8 mouse cellular contexts compared by ENCODE assay signal in genomic region chr7:24587330-24588105, GRCm38 (mm10). TPM values are rescaled to one million over a fixed set of nuclear protein-coding genes. Genes with fewer than 3 reads are reported as not detected.
DNase-seq lines count a peak whose midpoint lies in the region; ATAC-seq and TF ChIP-seq lines count a peak whose summit lies in the region.

TSS of gene Ethe1 (plus strand) at chr7:24587543.
TSS of gene Zfp575 (minus strand) at chr7:24587641.

- H3K9me3 ChIP-seq in embryonic facial prominence, embryonic 12.5 days: 0 out of 2 replicates have a peak, but pooled peaks cover 4% of the 10 kb centered on the region
- H3K9me3 ChIP-seq in heart, embryonic 13.5 days: no peaks in the 10 kb centered on the region
- no peaks in the 10 kb centered on the region for H3K9me3 ChIP-seq in liver, postnatal 0 days (ENCODE audit: low read length)

- 19% methylated on average over 30 of the region's 30 CpGs for WGBS in spleen, adult 2 months
- WGBS in embryonic facial prominence, embryonic 12.5 days: 8% methylated on average over 30 of the region's 30 CpGs
- 6% methylated on average over 30 of the region's 30 CpGs for WGBS in heart, embryonic 13.5 days
- 10% methylated on average over 30 of the region's 30 CpGs for WGBS in liver, postnatal 0 days (ENCODE audit: insufficient replicate concordance)

- no peak for TF ChIP-seq CTCF in spleen, adult 2 months (IDR thresholded peaks at IDR 0.05; ENCODE audit: extremely low read depth, insufficient read depth, insufficient read length, insufficient replicate concordance)
- TF ChIP-seq CTCF in liver, postnatal 0 days (IDR thresholded peaks at IDR 0.05; ENCODE audit: low read depth): no peak

- no peak for DNase-seq in spleen, adult 2 months (ENCODE audit: low read depth in 1 of 2, low spot score in 2 of 2)
- no peak for DNase-seq in spleen, adult 18-20 months
- DNase-seq in layer of hippocampus, adult 8-10 months (ENCODE audit: low spot score in 2 of 2): peak; percentile 57 to 74
- DNase-seq in liver, postnatal 0 days: peak; percentile 42
- DNase-seq in right cerebral cortex, adult 2 months (ENCODE audit: low spot score in 2 of 2): peak; percentile 83 to 87
- DNase-seq in spleen, postnatal 36 days (ENCODE audit: low spot score in 2 of 2): no peak

- peaks cover 6% of the 10 kb centered on the region for H3K4me1 ChIP-seq in spleen, adult 2 months (ENCODE audit: control insufficient read depth, insufficient read depth, insufficient read length)
- no peaks in the 10 kb centered on the region for H3K4me1 ChIP-seq in embryonic facial prominence, embryonic 12.5 days
- peaks cover 11% of the 10 kb centered on the region for H3K4me1 ChIP-seq in heart, embryonic 13.5 days
- peaks cover 17% of the 10 kb centered on the region for H3K4me1 ChIP-seq in liver, postnatal 0 days (ENCODE audit: insufficient read depth)

- H3K27me3 ChIP-seq in spleen, adult 2 months (ENCODE audit: control insufficient read depth, insufficient read depth, low read length): no peaks in the 10 kb centered on the region
- peaks cover 29% of the 10 kb centered on the region for H3K27me3 ChIP-seq in embryonic facial prominence, embryonic 12.5 days
- peaks cover 43% of the 10 kb centered on the region for H3K27me3 ChIP-seq in heart, embryonic 13.5 days (replicated peaks)
- H3K27me3 ChIP-seq in liver, postnatal 0 days (ENCODE audit: insufficient read depth, low read length): peaks cover 17% of the 10 kb centered on the region

- H3K9ac ChIP-seq in embryonic facial prominence, embryonic 12.5 days: peak within 1 kb of the TSS; percentile 60
- H3K9ac ChIP-seq in heart, embryonic 13.5 days: peak within 1 kb of the TSS; percentile 76
- peak within 1 kb of the TSS; percentile 41; the same call in 1 of the 2 replicates for H3K9ac ChIP-seq in liver, postnatal 0 days (replicated peaks)

- TF ChIP-seq EP300 in liver, postnatal 0 days (IDR thresholded peaks at IDR 0.05; ENCODE audit: low read depth): no peak

- TF ChIP-seq POLR2A in spleen, adult 2 months (IDR thresholded peaks at IDR 0.05; ENCODE audit: low read depth, low read length): no peak

- peak within 1 kb of the TSS; percentile 70 for H3K4me2 ChIP-seq in embryonic facial prominence, embryonic 12.5 days (replicated peaks)
- peak within 1 kb of the TSS; percentile 74 for H3K4me2 ChIP-seq in heart, embryonic 13.5 days
- peak within 1 kb of the TSS; percentile 68 for H3K4me2 ChIP-seq in liver, postnatal 0 days (ENCODE audit: low read depth, low read length)

- H3K36me3 ChIP-seq in spleen, adult 2 months (ENCODE audit: control insufficient read depth, insufficient read depth, low read length): no peaks in the 10 kb centered on the region
- no peaks in the 10 kb centered on the region for H3K36me3 ChIP-seq in embryonic facial prominence, embryonic 12.5 days
- no peaks in the 10 kb centered on the region for H3K36me3 ChIP-seq in heart, embryonic 13.5 days
- no peaks in the 10 kb centered on the region for H3K36me3 ChIP-seq in liver, postnatal 0 days (replicated peaks; ENCODE audit: insufficient read depth, low read length)

- peak; percentile 38; the same call in 1 of the 2 replicates for ATAC-seq in embryonic facial prominence, embryonic 12.5 days (ENCODE audit: insufficient number of reproducible peaks, insufficient read depth, low FRiP score, low TSS enrichment)
- no peak for ATAC-seq in heart, embryonic 13.5 days (ENCODE audit: extremely low read depth, insufficient number of reproducible peaks, low FRiP score, low TSS enrichment)
- ATAC-seq in liver, postnatal 0 days: peak; percentile 28; the same call in 1 of the 2 replicates

- no peak within 1 kb of the TSS for H3K27ac ChIP-seq in spleen, adult 2 months (ENCODE audit: insufficient read depth, low read length)
- H3K27ac ChIP-seq in embryonic facial prominence, embryonic 12.5 days: no peak within 1 kb of the TSS
- H3K27ac ChIP-seq in heart, embryonic 13.5 days (replicated peaks): no peak within 1 kb of the TSS
- H3K27ac ChIP-seq in liver, postnatal 0 days (ENCODE audit: low read depth): no peak within 1 kb of the TSS

- H3K4me3 ChIP-seq in spleen, adult 2 months (ENCODE audit: extremely low read depth, insufficient read depth, insufficient read length): peak within 1 kb of the TSS; percentile 46; the same call in 1 of the 2 replicates
- H3K4me3 ChIP-seq in embryonic facial prominence, embryonic 12.5 days: peak within 1 kb of the TSS; percentile 52
- H3K4me3 ChIP-seq in heart, embryonic 13.5 days: peak within 1 kb of the TSS; percentile 54
- H3K4me3 ChIP-seq in liver, postnatal 0 days (ENCODE audit: low read depth, low read length): peak within 1 kb of the TSS; percentile 31

RNA-seq across cellular contexts. Expression of gene Ethe1, which starts in this region (rescaled TPM):
- polyA plus RNA-seq in spleen, adult 2 months (2012; rRNA removed): 23.2 and 27.3 TPM in 2 replicates
- polyA plus RNA-seq in embryonic facial prominence, embryonic 12.5 days (2016; fragmentation: Nextera tagmentation; extraction: Ambion mirVana): 23.7 and 23.8 TPM in 2 replicates
- polyA plus RNA-seq in heart, embryonic 13.5 days (2015; fragmentation: Nextera tagmentation; extraction: Ambion mirVana): 19.3 and 23.9 TPM in 2 replicates
- 10 to 100 TPM; 10.9 to 15.8 (median 12.3) TPM for total RNA-seq in layer of hippocampus, adult 8-10 months (2022)
- 39.7 and 40.9 TPM in 2 replicates for polyA plus RNA-seq in liver, postnatal 0 days (2015; fragmentation: Nextera tagmentation; extraction: Ambion mirVana)

RNA-seq across cellular contexts. Expression of gene Zfp575, which starts in this region (rescaled TPM):
- polyA plus RNA-seq in spleen, adult 2 months (2012; rRNA removed): 0.29 and 0.61 TPM in 2 replicates
- 5.1 and 5.9 TPM in 2 replicates for polyA plus RNA-seq in embryonic facial prominence, embryonic 12.5 days (2016; fragmentation: Nextera tagmentation; extraction: Ambion mirVana)
- polyA plus RNA-seq in heart, embryonic 13.5 days (2015; fragmentation: Nextera tagmentation; extraction: Ambion mirVana): 0.78 and 0.88 TPM in 2 replicates
- total RNA-seq in layer of hippocampus, adult 8-10 months (2022): 1 to 10 TPM; 4.0 to 5.2 (median 4.9) TPM
- 0.13 and 0.15 TPM in 2 replicates for polyA plus RNA-seq in liver, postnatal 0 days (2015; fragmentation: Nextera tagmentation; extraction: Ambion mirVana)

Comparison
In these comparisons a context has a peak if more than half of its experiments do, and no peak if none do; other contexts are left out.
1. DNase-seq: peak in layer of hippocampus, adult 8-10 months (2 of 2), liver, postnatal 0 days (single experiment) and right cerebral cortex, adult 2 months (2 of 2); none in spleen, adult 2 months (0 of 2), spleen, adult 18-20 months (0 of 2) and spleen, postnatal 36 days (0 of 2).
2. Peak in every context shown above with its lines, with median percentiles within 50 percentile points of each other: H3K4me3 ChIP-seq, H3K4me2 ChIP-seq and H3K9ac ChIP-seq.